Mouse (Mus musculus): ENCODE measurements around the gene Nrg3. TPM values are rescaled to one million over a fixed set of nuclear protein-coding genes. Genes with fewer than 3 reads are reported as not detected.

Gene Nrg3
- 27.1 TPM for polyA plus RNA-seq (2015; fragmentation: Illumina TruSeq; extraction: RNeasy Lipid Tissue Mini Kit (QIAGEN cat#74804); ENCODE audit: low read depth, low replicate concordance)

DNA sequence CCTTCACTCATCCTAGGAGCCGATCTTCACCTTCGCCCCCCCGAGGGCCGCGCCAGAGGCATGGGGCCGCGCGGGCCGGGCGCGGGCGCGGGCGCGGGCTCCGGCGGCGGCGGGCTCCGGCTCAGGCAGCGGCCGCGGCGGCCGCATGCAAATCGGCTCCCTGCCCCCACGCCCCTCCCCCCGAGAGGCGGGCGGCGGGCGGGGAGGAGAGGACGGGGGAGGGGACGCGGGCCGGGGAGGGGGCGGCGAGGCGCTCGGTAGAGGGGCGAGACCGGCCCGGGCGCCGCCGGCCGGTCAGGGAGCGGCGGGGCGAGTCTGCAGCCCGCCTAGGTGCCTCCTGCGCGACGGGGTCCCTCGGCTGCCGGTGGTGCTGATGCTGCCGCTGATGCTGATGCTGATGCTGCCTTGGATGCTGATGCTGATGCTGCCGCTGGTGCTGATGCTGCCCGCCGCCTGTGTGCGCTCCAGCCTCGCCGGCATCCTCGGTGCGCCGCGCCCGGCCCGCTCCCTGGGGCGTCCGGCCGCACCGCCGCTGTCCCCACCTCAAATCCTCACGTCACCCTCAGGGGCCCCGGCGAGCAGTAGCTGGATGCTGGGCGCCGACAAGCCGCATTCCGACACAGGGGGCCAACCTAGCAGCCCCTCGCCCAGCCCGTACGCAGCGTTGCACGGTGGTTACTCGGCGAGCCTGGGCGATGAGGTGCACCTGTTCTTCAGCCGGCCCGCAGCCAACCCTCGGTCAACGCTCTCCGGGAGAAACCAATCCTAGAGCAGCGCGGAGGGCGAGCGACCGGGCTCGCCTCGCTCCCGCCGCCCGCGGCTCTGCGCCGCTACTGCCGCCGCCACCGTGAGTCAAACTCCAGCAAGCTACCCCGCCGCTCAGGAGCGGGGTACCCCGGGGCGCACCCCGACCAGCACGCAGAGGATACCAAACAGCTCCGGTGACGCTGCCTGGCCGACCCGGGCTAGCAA, at the start of gene Nrg3:
Gene Nrg3 (minus strand): TSS at position 299 of the 972 bp plus-strand sequence.

